Mouse (Mus musculus): Measurements from ENCODE around the gene Cdkn1a.
A peak's percentile ranks its signal among the peaks of the same experiment; 100 is the strongest.
"Not testable (repeated sequence)": the region's sequence is repeated elsewhere in the genome, so short reads cannot be mapped to it uniquely, and the experiment has no call there.

Cdkn1a gene

DNA sequence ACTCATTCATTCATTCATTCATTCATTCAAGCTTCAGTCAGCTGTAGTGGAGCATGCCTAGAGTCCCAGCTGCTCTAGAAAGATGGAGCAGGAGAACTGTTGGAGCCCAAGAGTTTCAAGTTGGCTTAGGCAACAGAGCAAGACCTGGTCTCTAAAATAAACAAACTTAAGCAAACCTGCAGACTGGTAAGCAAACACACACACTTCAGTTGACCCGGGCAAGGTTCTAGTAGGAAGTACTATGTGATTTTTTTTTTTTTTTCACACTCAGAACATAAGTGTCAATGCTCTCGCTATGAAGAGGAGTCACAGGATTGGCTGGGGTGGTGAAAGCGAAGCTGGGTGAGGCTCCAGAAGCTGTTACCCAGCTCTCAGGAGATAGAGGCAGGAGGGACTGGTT is 31.2 kb upstream of the Cdkn1a start:
- no peak for DNase-seq

DNA sequence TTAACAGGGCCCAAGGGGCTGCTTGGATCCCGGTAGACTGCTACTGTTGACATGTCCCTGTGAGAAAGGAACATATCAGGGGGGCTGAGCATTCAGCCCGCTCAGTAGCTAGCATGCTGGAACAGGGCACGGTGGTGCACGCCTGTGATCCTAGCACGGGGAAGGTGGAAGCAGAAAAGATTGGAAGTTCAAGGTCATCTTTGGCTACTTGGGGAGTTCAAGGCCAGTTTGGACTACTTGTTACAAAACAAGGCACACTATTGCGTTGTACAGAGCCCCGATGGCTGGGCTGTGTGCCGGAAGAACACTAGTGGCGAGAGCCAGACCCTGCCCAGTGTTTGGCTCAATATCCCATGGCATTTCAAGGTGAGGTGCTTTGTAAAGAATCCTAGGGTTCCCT is 29.8 kb upstream of the Cdkn1a start:
- DNase-seq: no peak

DNA sequence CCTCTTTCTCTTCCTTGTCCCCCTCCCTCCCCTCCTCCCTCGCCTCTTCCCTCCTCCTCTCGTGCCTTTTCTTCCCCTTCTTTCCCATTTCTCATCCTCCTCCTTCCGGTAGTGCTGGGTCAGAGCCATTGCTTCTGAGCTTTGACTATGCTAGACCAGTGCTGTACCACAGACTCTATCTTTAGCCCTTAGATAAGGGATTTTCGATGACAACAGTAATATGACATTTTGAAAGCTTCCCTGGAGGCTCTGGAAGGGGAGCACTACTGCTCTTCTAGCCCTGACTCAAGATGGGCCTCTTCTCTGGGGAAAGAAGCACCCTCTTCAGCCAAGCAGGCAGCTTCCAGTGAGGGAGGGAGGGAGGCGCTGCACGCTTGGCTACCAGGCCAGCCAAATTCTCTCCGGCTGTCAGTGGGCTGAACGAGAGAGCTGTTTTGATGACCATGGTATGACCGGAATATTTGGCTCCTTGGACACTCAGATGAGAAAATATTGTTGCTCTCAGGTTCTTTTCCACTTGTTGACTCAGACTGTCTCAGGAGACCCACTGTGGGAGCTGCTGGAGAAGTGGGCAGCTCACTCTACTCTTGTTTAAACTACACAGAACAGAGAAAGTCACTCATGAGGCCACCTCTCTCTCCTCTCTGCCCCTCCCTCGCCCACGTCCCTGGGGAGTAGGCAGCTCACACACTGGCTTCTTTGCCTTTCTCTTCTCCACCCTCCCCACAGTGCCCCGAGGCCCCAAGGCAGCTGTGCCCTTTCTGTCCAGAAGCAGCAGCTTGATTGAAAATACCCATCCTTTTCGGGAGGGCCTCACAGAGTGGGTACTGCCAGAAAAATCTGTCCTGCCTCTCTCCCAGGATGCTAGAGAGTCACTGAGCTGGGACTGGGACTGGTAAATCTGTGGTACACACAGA is 28.4 kb upstream of the Cdkn1a start:
- no peak for DNase-seq

DNA sequence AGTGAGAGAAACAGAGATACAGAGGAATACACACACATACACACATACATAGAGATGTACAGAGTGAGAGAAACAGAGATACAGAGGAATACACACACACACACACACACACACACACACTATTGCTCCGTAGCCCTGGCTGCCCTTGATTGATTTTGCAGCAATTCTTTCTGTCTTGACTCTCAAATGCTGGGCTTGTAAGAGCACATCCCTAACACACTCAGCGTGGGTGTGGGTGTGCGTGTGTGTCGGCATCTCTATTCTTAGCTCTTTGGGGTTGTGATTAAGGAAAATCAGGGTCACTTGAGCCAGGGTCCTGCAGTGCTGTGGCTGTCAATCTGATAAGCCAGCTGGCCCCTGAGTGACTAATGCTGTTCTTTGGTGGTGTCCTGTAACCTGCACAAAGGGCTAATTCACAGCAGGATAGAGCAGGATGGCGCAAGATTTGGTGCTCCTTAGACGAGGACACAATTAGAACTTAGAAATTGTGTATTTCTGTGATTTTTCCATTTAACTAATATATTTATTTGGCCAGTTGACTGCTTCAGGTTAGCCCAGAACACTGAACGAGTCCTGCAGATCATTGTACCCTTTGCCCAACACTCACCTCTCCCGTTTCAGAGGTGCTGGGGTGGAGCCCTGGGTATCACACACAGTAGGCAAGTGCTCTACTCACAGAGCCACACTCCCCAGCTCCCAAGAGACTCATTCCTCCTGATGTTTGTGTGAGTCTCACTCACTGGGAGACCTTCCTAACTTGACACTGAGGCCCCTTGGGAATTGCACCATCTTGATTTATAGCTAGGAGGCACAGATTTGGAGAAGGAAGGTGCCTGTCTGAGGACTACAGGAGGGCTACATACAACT is 27.4 kb upstream of the Cdkn1a start:
- no peak for DNase-seq

DNA sequence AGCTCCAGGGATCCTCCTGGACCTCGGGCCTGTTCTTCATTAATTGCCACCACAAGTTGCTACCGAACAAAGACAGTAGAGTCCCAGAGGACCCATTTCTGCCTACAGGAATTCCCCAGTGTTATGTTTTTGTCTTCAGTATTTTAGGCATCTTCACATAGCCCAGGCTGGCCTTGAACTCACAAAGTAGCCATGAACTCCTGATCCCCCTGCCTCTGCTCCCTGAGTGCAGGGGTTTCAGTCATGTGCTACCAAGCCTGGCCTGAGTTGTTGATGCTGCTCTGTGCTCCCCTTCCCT is 26.8 kb upstream of the Cdkn1a start:
- DNase-seq: no peak

DNA sequence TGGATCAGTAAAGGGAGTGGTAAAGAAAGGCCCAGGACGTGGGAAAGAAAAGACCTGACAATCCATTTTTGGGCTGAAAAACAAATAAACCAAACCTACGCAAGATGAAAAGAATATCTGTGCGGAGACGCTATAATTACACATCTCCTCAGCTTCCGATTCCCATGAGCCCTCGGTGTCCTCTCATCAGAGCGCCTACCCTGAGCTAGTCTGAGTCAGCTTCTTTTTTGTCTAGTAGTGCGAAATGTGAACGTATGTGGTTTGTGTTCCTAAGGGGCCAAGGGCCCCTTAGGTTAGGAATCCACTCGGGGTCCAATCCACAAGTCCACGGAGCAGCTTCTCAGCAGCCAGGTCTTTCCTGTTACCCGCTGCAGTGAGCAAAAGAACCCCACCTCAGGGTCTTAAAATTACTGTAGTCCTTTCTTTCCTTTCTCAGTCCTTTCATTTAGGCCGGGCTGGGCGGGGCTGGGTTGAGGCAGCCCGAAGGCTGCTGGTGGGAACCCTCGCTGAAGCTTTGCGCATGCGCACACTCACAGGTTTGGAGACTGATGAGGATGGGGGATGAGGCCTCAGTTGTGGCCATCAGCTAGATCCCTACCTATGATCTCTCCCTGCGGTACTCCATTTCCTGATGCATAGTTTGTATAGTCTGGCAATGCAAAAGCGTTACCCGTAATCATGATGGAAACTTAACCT is 25.4 kb upstream of the Cdkn1a start:
- no peak for DNase-seq

DNA sequence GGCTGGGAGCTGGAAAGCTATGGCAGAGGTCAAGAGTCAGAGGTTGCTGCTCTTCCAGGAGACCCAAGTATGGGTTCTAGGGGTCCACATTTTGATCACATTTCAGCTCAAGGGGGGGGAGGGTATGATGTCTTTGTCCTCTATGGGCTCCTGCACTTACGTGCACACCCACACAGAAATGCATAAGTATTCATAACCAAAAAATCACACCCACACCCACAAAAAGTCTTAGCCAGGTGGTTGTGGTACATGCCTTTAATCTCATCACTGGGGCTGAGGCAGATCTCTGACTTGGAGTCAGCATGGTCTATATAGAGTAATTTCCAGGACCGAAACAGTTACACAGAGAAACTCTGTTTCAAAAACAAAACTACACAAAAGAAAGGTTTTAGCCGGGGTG is 24.8 kb upstream of the Cdkn1a start:
- no peak for DNase-seq

DNA sequence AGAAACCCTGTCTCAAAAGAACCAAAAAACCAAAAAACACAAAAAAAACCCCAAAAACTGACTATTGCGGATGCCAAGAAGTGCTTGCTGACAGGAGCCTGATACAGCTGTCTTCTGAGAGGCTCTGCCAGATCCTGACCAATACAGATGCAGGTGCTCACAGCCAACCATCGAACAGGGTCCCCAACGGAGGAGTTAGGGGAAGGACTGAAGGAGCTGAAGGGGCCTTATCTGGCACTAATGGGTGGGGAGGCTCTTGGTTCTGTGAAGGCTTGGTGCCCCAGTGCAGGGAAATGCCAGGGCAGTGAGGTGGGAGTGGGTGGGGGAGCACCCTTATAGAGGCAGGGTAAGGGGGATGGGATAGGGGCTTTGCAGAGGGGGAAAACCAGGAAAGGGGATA is 23.4 kb upstream of the Cdkn1a start:
- not testable (repeated sequence) for DNase-seq

DNA sequence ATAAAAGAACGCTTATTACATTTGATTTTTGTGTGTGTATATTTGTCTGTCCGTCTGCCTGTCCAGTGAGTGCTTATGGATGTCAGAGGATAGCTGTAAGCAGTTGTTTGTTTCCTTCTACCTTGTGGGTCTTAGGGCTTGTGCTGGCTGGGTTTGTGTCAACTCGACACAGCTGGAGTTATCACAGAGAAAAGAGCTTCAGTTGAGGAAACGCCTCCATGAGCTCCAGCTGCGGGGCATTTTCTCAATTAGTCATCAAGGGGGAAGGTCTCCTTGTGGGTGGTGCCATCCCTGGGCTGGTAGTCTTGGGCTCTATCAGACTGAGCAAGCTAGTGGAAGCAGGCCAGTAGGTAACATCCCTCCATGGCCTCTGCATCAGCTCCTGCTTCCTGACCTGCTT is 22.9 kb upstream of the Cdkn1a start:
- DNase-seq: no peak

DNA sequence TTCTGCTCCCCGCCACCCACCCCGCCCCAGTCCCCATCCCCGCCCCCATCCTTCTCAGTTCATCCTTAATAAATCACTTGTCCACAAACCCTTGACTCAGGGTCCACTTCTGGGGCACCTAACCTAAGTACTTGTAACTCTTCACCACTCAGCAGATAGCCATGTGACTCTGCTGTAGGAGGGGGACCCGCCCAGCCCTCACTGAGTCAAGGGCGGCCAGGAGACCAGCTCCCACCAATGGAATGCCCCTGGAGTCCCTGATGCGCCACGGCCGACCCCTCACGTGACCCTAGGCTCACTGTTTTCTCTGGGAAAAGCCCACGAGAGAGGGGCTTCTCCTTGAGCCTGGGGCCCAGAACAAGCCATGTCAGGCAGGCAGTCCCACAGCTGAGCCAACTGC is 21.7 kb upstream of the Cdkn1a start:
- DNase-seq: no peak

DNA sequence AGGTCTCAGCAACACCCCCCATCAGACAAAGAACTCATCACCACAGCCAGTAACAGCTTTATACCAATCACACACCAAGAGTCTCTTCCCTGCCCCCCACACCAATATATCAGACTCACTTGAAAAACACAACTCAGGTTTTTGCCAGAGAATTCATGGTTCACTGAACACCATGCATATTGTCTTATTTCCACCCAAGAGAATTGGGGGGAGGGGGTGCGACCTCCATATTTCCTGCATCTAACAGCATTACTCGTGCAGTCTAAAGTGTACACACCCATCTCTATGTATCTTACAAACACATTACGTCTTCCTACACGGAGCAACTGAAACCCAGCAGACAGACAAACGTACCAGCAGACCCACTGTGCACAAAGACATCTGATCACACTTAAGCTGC is 19.0 kb upstream of the Cdkn1a start:
- no peak for DNase-seq

DNA sequence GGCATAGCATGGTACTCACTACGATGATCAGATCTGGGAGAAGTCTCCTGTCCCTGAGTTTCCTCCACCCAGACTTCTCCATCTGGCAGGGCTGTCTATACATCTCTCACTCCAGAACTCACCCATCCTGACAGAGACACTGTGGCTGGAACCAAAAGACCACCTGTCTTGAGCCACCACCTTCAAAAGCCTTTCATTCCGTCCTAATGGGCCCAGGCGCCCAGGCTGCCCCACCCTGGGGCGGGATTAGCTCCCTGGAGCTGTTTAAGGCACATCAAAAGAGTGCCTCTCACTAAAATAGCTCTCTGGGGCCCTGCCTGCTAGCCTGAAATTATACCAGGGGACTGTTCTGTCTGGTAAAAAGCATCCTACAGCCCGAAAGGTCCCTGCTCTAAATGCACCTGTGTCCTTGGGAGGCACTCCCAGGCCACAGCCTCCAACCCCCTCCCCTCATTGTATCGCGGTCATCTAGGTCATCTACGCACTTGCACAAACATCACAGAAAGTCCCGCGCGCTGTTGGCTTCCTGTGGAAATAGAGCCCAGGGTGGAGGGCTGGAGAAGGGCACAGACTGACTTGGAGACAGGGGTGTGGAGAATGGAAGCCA is 18.0 kb upstream of the Cdkn1a start:
- no peak for DNase-seq

DNA sequence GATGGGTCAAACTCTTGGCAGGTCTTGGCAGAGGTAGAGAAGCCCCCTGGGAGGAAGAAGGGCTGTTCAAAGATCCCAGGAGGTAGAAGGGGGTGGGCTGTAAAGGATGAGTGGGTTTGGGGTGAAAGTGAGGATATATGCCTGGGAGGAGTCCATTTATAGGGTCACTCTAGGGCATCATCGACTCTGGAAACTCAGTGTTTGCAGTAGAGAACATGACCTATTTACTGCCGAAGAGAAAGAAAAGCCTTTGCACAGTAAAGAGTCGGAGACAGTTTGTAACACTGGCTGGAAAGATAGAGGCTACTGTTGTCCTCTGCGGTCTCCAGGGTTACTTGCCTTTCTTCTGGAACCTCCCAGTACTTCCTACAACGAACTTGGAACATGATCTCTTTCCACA is 17.5 kb upstream of the Cdkn1a start:
- DNase-seq: no peak

DNA sequence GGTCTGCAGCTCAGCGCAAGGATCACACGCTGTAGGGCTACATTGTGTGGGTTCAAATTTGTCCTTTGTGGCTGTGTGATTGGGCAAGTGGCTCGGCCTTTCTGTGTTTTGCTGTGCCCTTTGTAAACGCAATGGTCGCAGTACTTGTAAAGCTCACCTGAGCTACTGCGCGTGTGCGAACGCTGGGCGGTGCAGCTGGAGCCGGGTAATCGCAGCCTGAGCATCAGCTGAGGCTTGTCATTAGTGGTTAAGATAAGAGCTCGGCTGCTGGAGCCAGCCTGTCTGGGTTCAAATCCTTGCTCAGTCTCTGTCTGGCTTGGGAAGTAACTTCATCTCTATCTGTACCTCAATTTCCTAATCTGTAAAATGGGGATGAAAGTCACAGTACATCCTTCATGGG is 16.7 kb upstream of the Cdkn1a start:
- no peak for DNase-seq

DNA sequence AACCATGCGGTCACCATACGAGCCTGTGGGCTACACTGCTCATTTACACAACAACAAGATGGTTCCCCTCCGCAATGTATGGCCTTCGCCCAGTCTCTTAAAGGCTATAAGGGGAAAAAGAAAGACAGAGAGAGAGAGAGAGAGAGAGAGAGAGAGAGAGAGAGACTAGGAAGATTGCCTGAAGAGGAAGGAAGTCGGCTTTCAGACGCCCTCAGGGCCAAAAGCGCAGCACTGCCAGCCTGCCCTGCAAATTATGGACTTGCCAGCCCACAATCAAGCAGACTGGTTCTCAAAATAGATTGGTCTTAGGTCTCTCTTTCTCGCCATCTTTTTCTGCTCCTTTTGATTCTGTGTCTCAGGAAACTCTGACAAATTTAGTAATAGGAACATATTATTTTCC is 14.5 kb upstream of the Cdkn1a start:
- DNase-seq: no peak

DNA sequence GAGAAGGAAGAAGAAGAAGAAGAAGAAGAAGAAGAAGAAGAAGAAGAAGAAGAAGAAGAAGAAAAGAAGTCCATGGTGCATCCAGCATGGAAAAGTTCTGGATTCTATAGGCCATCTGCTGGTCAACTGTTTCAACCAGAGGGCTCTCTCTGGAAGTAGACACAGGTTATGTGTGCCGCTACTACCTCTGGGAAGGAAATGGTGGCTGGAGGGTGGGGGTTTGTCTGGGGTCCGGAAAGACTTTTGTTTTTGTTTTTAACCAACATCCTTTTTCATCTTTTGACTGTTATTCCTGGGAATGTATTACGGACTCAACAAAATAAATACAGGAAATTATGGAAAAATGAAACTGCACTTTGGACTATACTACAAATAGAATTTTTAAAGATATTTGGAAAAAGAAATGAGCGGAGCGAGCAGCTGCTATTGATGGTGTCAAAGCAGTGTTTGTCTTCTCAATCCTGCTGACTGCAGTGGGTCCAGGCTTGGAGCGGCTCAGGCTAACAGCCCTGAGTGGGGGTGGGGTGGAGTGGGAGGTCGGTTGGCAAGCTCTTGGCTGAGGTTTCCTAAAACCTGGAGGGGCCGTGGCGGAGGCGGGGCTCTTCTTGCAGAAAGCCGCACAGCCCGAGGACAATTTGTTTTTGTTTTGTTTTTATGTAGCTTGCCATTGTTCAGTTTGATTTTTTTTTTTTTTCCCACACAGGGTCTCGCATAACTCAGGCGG is 12.8 kb upstream of the Cdkn1a start:
- no peak for DNase-seq

DNA sequence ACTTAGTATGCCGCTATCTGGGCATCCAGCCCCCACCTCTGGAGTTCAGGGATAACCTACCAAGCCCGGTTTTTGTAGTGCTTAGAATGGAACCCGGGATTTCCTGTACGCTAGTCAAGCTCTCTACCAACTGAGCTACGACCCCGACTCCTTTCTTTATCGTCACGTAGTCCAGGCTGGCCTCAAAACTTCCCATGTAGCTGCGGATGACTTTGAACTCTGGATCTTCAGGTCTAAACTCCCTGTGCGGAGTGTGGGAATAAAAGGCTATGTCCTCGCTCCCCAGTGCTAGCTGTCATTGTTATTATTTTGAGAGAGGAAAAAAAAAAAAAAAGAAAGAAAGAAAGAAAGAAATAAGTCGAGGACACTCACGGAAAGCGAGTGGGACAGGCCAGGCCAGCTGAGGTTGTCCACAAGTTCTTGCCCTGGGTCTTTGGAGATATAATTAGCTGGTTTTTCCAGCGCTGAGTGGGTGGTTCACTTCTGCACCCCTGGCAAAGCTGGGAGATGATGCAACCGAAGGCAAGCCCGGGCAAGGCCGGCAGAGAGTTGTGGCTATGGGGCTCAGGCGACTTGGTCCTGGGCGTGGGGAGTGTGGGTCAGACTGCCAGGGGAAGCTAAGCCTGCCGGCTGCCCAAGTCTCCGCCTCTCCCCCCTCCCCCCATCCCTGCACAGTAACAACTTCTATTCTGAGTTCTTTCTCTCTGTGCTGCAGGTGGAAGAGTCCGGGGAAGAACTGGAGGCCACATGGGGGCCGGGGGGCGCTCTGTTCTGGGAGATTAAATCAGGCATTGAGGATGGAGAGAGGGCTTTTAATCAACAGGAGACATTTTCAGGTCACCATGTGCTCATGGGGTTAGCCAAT is 12.0 kb upstream of the Cdkn1a start:
- DNase-seq: peak; percentile 35

DNA sequence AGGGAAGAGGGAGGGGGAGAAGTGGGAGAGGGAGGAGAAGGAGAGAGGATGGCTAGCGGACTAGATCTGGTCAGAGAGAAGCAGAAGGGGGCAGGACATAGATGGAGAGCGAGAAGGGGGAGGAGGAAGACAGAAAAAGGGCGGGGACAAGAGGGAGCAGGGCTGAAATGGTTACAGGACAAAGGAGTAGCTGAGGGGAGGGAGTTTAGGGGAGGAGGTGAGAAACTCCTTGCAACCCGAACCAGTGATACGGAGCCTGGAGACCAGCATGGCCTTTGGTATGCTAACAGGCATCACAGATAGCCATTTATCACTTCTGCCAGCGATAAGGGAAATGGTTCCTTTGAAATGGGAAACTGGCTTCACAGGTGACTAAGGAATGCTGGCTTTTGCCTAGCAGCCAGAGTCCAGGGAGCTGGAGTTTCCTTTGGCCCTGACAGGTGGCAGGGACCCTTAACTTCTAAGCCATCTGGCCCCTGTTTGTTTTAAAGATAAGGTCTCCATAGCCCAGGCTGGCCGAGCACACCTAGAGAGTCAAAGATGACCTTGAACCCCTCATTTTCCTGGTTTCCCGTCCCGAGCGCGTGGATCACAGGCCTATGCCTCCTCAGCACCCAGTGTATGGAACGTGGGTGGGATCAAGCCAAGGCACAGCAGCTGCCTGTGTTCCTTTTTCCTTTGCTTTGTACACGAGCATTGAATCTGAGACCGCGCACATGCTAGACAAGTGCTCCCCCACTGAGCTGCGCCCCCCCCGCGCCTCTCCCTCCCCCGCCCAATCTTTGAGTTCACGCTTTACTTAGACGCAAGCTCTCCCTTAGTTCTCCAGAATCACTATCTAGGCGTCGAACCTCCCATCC is 9.8 kb upstream of the Cdkn1a start:
- DNase-seq: no peak

DNA sequence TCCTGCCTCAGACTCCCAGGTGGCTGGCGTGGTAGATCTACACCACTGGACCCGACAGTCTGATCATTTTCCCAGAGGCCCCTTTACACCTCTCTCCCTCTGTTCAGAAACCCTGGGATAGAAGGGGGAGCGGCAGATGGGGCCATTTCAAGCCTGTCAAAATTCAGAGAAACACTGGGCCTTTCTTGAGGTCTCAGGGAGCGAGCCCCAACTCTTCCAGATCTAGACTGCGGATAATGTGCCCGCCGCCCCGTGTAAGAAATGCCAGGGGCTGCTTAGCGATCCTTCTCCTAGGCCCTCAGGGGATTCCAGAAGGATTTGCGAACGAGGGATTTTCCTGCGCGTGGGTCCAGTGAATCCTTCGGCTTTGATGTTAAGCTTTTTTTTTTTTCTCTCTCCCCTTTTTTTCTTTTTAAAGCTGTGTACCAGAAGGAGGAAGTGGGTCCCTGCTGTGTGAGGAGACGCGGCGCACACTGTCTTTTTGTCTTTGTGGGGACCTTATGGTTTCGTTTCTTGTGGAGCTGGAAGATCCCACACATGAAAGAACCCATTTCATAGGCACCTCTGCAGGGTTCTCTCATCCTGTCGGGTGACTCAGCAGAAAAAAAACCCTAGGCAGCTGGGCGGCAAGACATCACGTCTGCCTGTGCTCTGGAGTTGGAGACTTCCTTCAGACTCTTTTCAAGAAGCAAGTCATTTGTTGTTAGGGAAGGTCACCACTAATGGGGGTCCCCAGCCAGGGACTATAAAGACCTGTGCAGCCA is 9.0 kb upstream of the Cdkn1a start:
- DNase-seq: peak; percentile 40

DNA sequence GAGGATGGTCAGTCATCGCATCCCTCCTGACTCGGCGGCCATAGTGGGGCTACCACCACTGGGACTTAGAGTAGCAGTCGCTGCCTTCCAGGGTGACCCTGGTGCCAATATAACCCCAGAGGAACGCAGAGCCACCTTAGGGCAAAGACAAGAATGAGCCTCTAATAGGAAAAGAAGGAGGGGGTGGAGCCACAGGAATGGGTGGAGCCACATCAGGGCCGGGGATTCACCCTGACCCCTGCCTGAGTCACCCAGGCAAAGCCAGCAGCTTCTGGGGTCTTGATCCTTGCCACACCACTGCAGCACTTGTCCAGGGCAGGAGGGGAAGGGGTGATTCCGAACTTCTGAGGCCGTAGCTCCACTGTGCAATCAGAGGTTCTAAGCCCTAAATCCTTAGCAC is 7.2 kb upstream of the Cdkn1a start:
- no peak for DNase-seq
